ENCODE assay signal across 17 mouse cellular contexts in genomic region chr11:113690506-113690905, GRCm38 (mm10). TPM values are rescaled to one million over a fixed set of nuclear protein-coding genes. Genes with fewer than 3 reads are reported as not detected.
"Had no signal": no experiment of that assay in that cellular context is flagged by ENCODE, and none has a peak within 500 bp of the region (broad histone marks: within the 10 kb centered on the region; RNA-seq: fewer than 3 reads in every experiment).

No protein-coding gene starts in this region.

- H3K27me3 ChIP-seq: liver, embryonic 15.5 days; midbrain, embryonic 13.5 days; stomach, embryonic 15.5 days had no signal

- H3K4me2 ChIP-seq: hindbrain, embryonic 14.5 days; liver, embryonic 11.5 days; liver, embryonic 15.5 days; midbrain, embryonic 13.5 days; stomach, embryonic 15.5 days had no signal

- H3K27ac ChIP-seq: hindbrain, embryonic 14.5 days; limb, embryonic 10.5 days; liver, embryonic 15.5 days; midbrain, embryonic 13.5 days; stomach, embryonic 15.5 days had no signal

- ATAC-seq: lung, postnatal 0 days; midbrain, embryonic 13.5 days had no signal

- H3K9ac ChIP-seq: hindbrain, embryonic 14.5 days; liver, embryonic 15.5 days; midbrain, embryonic 13.5 days; stomach, embryonic 15.5 days had no signal

- H3K4me3 ChIP-seq: limb, embryonic 10.5 days; liver, embryonic 15.5 days; midbrain, embryonic 13.5 days; stomach, embryonic 15.5 days had no signal

- H3K9me3 ChIP-seq: limb, embryonic 10.5 days; liver, embryonic 15.5 days; midbrain, embryonic 13.5 days; stomach, embryonic 15.5 days had no signal

- DNase-seq: kidney, adult 18-20 months; kidney, postnatal 10 days; kidney, postnatal 4 days; lung, adult 2 months; lung, postnatal 36 days; thymus, adult 18-20 months; thymus, postnatal 14 days had no signal

RNA-seq across cellular contexts. Expression of gene Cpsf4l, which starts 19.3 kb away (rescaled TPM):
- total RNA-seq: left cerebral cortex, postnatal 10 days; megakaryocyte progenitor cell, adult 5-6 weeks had no signal
- polyA plus RNA-seq: liver, embryonic 15.5 days; lung, adult 2 months; spleen, adult 2 months had no signal
